Mouse (Mus musculus) neutrophil, adult 83 days (primary cell): ENCODE results near the gene Myo1h. TPM values are rescaled to one million over a fixed set of nuclear protein-coding genes. Genes with fewer than 3 reads are reported as not detected.

ENCODE experiments used
- total RNA-seq, 2 experiments: library from RNA; stranded (reverse); gene quantifications; one replicate each; pipeline ENCODE4 v1.2.4; 2023

Myo1h gene
- total RNA-seq = 1 to 10 TPM; 1.9 to 3.1 TPM

GRCm38 (mm10) chr5:114288874-114289273, at the start of gene Myo1h:
TSS of gene Myo1h (plus strand) at chr5:114289166.

GRCm38 (mm10) chr5:114273693-114274402, 15.1 kb upstream of the Myo1h start, which contains the start of gene Foxn4:
TSS of gene Foxn4 (minus strand) at chr5:114273807.

GRCm38 (mm10) chr5:114380209-114381012, 91.4 kb downstream of the Myo1h start, which contains the start of the genes Kctd10 and Ube3b:
TSS of gene Kctd10 (minus strand) at chr5:114380508.
TSS of gene Ube3b (plus strand) at chr5:114380607.

Other genes with a start within 250 kb of the Myo1h start
- 1 to 10 TPM; 6.8 to 7.3 TPM for gene Usp30, start 223.7 kb upstream of the Myo1h start, total RNA-seq
- gene Svop, start 197.6 kb upstream of the Myo1h start, total RNA-seq = not detected
- gene Alkbh2, start 160.9 kb upstream of the Myo1h start, total RNA-seq = 1 to 10 TPM; 1.9 to 2.1 TPM
- gene Ung, start 158.8 kb upstream of the Myo1h start, total RNA-seq = 1 to 10 TPM; 7.3 to 7.4 TPM
- gene Acacb, start 142.6 kb upstream of the Myo1h start, total RNA-seq = 1 to 10 TPM; 4.1 to 5.7 TPM
- not detected for gene Foxn4, start 15.4 kb upstream of the Myo1h start, total RNA-seq
- 10 to 100 TPM; 81.3 to 84.8 TPM for gene Kctd10, start 91.3 kb downstream of the Myo1h start, total RNA-seq
- gene Ube3b, start 91.4 kb downstream of the Myo1h start, total RNA-seq = 10 to 100 TPM; 43.5 to 53.9 TPM
- gene Mmab, start 154.9 kb downstream of the Myo1h start, total RNA-seq = 1 to 10 TPM; 2.5 to 3.0 TPM
- 1 to 10 TPM; 7.9 to 8.3 TPM for gene Mvk, start 155.1 kb downstream of the Myo1h start, total RNA-seq